Mouse (Mus musculus) urinary bladder, postnatal 36 days (tissue): ENCODE measurements around the gene Rrp7a.

Source experiments
- DNase-seq, 2 experiments: peaks; one replicate each; pipeline ENCODE4 v3.0.0; 2022; ENCODE audit warnings: low spot score in 2 of 2, mixed read lengths in 1 of 2

Rrp7a gene

DNA sequence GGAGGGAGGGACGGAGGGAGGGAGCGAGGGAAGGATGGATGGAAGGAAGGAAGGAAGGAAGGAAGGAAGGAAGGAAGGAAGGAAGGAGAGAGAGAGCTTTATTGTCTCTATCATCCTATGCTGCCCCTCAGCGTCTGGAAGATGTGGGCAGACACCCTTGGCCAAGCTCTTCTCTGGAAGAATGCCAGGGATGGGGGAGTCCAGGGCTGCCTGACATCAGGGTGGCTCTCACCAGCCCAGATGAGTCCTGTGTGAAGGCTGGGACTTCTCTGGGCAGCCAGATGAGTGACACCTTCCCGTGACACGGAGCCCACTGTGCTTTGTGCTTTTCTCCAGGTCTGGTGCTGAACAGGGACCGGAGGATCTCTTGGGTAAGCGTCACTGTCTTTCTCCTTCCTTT lies 10.7 kb downstream of the Rrp7a start:
- no peak for DNase-seq

- no peak for DNase-seq
Observed at GRCm38 (mm10) chr15:83111290-83111689, 11.3 kb downstream of the Rrp7a start.

DNA sequence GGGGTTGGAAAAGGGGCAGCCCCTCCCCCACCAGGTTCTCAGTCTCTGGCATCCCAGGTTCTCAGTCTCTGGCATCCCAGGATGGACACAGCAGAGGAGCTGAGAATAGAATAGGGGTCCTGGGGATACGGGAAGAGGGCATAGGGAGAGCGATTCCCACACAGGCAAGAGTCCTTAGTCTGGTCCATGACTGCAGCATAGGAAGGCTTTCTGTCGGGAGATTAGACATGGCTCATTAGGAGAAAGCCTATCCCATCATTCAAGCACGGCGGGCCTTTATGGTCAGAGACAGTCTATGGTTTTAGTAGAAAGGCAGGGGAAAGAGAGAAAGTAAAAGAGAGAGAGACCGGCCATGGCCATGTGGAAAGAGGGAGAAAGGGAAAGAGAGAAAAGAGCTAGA lies 14.8 kb downstream of the Rrp7a start:
- no peak for DNase-seq

DNA sequence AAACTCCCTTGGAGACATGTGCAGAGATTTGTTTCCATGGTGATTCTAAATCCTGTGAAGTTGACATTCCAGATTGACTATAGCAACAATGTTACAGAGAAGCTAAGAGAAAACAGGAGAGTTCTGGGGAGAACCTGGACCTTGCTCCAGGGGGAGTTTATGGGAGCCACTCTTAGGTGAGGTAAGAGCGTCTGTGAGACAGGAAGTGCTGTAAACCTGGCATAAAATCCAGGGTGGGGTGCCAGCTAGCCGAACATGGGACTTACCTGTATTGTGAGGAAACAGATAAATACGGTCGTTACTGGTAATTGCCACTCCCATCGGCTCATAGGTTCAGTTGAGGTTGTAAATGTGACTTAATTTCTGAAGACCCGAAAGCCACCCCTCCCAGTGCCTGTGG lies 16.2 kb downstream of the Rrp7a start:
- DNase-seq, result no peak

DNA sequence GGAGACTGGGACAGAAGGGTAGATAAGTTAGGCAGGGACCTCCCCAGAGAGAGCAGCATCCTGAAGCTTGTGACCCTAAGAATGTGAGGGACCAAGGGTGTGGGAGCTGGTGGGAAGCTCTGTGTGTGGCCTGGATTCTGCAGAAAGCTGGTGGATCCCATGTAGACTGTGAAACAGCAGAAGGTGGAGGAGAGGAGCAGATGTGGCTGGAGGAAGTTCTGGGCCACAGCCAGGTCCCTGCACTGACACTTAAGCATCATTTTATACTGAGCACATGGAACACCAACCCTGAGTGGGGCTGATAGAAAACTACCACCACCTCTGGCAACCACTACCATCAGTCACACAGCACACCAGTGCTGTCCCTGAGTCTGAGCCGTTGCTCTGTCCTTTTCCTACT lies 19.5 kb downstream of the Rrp7a start:
- no peak for DNase-seq

DNA sequence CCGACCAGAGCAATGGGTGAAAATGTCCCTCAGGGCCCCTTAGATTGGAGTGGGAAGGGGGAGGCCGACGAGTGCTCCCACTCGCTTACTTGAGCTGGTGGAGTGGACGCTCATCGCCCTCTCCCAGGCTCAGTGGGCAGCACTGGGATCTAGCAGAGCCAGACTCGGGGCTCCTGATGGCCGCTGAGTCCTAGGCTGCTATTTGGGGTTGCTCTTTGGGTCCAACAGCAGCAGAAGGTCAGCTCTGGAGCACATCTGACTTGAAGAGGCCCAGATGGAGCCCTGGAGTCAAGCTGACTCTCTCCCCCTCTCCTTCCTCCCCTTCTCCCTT lies 22.3 kb downstream of the Rrp7a start:
- DNase-seq, result no peak

DNA sequence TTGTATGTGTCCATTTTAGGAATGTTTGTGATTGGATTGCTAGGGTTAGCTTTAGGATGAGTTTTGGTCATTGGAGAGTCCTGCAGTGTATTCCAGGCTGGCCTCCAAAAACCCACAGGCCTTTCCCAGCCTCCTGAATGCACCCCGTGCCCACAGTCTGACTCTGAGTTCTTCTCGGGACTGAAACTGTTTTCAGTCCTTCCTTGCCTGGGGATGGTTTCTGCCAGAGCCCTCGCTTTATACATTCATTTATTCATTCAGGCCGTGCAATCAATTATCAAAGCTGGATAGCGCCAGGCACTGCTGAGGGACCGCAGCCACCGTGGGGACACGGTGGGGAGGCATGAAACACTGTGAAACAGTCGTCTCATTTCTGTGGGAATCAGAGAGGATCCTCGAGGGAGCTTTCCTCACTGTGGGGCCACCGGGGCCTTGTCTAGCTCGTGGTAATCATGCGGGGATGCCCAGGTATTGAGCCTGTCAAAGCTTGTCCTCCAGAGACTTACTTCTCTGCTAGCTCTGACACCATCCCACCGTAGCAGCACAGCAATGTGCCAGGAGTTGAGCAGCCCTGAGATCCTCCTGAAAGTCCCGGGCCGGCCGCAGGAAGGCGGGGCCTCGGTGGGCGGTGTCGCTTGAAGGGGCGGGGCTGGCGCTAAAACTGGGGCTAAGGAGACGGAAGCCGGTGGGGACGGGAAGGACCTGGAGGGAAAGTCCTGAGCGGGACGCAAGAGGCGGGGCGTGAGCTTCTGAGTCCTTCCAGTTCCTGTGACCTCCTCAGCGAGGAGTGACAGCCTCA lies 22.9 kb downstream of the Rrp7a start:
- DNase-seq, result peak; percentile 94 to 95

DNA sequence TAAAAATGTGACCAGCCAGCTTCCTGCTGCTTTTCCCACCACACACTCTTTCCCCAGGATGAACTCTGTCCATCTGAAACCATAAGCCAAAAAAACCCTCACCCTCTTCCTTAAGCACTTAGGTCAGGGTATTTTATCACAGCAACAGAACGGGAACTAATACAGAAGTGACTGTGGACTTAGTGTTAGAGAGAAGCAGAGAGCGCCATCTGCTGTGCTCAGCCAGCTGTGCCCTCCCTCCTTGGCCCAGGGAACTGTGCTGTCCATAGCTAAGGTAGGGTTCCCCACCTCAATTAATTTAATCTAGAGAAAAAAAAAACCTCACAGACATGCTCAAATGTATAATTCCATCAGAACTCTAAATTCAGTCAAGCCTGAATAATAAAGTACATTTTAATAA lies 26.7 kb downstream of the Rrp7a start:
- DNase-seq, result no peak

DNA sequence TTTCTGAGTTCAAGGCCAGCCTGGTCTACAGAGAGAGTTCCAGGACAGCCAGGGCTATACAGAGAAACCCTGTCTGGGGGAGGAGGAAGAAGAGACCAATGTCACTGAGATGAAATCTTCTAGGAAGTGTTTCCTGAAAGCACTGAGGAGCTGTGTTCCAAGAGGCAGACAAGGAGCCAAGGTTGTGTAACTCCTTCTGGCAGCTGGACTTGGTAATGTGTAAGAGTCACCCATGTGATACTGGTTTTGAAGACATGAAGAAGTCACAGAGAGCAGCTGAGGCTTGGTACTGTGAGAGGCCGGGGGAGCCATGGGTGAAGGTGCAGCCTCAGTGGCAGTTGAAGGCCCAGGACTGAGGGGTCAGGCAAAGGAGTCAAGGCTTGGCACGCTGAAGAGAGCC lies 28.9 kb downstream of the Rrp7a start:
- DNase-seq, result peak in 1 of 2 experiments; percentile 66

DNA sequence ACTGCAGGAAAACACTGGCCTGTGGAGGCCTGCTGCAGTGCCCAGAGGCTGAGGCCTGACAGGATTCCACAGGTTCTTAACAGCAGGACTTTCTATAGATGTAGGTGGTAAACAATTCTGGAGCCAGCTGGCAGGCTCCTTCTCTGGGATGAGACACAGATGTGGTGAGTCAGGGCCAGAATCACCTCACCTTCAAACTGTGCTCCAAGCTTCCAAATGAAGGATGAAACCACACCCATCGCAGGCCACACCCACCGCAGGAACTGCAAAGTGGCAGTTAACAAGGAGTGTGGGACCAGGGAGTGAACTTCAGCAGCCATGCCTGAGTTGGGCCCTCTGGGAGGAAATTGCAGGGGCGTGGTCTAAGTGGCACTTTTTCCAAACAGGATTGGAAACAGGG lies 31.7 kb downstream of the Rrp7a start:
- no peak for DNase-seq

DNA sequence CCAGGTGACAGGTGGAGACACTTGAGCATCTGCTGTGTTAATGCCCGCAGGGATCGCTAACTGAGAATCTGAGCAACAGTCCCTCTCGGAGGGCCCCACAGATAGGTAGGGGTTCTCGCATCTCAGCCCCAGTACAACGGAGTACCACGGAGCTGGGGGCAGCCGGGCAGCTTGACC lies 33.3 kb downstream of the Rrp7a start, which contains the start of gene Serhl:
Gene Serhl (plus strand): TSS at position 78 of the 177 bp plus-strand sequence.
- no peak for DNase-seq

- no peak for DNase-seq
Observed at GRCm38 (mm10) chr15:83088495-83089428, 33.8 kb downstream of the Rrp7a start.

DNA sequence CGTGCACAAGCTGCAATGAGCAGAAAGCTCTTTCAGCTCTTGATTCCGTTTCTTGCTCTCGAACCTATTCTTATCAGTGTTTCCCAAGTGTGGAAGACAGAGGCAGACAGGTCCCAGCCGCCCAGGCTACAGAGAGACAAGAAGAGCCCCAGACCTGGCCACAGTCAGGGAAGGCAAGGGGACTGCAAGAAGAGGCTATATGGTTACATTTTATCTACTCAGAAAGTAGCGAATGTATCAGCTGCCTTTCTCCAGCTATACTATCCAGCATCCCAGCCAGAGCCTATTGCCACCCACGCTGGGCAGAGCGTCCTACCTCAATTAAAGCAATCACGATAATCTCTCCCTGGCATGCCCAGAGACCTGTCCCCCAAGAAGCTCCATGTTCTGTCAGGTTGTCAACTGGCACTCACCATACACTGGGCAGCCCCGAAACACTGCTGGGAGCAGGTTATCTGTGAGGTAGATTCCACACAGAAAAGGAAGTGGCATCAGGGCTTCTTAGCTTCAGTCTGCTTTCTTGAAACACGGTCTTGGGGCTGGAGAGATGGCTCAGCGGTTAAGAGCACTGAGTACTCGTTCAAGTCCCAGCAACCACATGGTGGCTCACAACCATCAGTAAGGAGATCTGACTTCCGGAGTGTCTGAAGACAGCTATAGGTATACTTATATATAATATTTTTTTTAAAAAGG lies 35.8 kb downstream of the Rrp7a start:
- DNase-seq, result no peak

GRCm38 (mm10) chr15:83085901-83086300 lies 36.7 kb downstream of the Rrp7a start:
- DNase-seq, result peak; percentile 15 to 32

DNA sequence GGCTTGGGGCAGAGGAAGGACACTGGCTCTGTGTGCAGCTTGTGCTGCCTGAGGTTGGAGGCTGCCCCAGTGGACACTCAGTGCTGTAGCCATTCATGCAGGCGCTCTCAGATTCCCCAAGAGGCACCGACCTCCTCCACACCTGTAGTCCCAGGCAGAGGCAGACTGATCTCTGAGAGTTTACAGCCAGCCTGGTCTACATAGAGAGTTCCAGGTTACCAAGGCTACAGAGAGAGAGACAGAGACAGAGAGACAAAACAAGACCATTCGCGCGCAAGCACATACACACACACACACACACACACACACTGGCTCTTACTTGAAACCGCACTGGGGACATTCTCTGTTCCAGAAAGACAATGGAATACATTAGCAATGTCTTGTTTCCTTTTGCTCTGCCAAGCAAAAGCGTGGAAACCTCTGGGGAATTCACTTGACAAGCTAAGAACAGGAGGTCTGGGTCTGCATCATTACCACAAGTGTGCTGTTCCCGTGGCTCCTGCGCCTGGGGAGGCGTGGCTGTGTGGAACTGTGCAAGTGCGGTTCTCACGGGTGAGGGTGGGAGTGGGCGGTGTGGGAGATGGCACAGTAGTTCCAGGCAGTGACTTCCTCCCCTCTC lies 38.5 kb downstream of the Rrp7a start:
- DNase-seq, result no peak

DNA sequence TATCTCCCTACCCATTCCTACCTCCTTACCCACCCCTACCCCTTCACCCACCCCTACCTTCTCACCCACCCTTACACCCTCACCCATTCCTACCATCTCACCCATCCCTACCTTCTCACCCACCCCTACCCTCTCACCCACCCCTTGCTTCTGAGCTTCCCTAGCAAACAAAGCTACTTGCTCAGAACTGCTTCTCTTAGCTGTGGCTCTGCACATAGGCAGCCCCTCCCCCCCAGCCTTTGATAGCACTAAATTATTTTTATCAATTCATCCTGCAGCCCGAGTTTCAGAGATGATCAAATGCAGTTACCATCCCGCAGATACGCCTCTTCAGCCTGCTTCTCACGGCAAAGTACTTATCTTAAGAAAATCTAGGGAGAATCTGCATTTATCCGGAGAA lies 39.1 kb downstream of the Rrp7a start:
- DNase-seq, result no peak

DNA sequence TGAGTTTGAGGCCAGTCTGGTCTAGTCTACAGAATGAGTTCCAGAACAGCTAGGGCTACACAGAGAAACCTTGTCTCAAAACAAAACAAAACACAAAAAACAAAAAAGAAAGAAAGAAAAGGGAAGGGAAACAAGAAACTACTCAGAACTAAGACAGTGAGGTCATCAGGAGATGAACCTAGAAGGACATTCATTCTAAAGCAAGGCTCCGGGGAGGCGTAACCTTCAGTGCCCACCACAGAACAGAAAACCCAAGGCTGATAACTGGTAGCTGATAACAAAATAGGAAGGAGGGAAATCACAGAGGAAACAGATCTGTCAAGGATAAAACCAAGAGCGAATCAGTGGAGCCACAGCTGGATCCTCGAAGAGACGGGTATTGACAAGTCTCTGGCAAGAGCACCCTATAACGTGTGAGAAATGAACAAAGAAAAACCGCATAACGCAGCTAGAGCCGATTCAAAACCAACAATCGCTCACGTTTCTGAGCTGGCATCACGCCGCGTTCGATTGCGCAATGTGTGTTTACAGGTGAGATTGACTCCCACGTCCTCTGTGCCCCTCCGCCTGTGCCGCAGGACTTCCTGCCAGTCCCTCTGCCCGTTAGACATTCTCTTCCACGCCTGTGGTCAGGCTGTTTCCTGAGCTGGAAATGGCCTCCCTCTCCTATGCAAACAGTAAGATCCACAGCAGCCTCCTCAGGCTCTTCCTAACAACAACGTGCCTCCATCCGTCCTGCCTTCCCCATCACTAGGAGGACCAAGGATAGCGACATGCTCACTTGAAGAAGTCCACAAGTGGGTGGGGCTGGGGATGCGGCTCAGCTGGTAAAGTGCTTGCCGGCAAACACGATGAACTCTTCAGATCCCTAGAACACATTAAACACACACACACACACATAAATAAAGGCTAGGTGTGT lies 46.7 kb downstream of the Rrp7a start:
- peak; percentile 21 to 22 for DNase-seq

GRCm38 (mm10) chr15:83074179-83074578 lies 48.4 kb downstream of the Rrp7a start:
- no peak for DNase-seq

GRCm38 (mm10) chr15:83071752-83072151 lies 50.8 kb downstream of the Rrp7a start:
- DNase-seq, result no peak

DNA sequence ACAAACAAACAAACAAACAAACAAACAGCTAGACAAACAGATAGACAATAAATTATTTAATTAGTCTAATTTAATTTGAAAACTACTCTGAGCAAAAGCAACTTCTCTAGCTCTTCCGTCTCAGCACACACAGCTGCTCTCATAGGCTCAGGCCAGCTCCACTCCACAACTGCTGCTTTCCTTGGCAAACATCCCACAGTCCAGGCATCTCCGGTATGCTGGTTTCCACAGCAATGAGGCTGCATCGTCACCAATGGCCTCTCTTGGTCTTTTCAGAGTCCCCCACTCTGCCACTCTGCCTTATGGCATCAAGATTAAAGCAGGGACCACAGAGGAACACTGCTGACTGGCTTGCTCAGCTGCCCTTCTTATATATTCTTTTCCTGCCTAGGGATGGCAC lies 51.7 kb downstream of the Rrp7a start:
- DNase-seq, result no peak

DNA sequence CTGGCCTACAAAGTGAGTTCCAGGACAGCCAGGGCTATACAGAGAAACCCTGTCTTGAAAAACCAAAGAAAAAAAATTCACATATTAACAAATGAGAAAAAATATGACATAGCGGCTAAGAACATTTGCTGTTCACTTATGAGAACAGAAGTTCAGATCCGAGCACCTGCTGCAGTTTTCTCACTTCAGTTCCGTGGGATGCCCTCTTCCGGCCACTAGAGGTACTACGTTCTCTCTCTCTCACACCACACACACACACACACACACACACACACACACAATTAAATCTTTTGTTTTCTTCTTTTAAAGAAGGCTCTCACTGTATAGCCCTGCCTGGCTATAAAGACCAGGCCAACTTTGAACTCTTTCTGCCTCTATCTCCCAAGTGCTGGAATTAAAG lies 54.3 kb downstream of the Rrp7a start:
- no peak for DNase-seq
